Mouse (Mus musculus): Measurements from ENCODE around the gene F7.
"Not testable (repeated sequence)": the region's sequence is repeated elsewhere in the genome, so short reads cannot be mapped to it uniquely, and the experiment has no call there.

Gene F7

DNA sequence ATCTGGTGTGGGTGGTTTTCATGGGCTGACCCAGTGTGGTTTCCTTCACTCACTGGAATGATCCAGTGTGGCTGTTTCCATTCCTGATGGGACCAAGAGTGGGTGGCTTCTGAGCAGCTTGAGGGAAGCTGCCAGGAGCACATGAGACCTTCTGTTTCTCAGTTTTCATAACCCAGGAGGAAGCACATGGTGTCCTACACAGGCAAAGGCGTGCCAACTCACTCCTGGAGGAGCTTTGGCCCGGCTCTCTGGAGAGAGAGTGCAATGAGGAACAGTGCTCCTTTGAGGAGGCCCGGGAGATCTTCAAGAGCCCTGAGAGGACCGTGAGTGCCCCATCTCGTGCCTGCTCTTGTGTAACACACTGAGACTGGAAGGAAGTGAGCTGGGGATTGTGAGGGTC, 2.6 kb downstream of the F7 start:
- DNase-seq (ENCODE audit: low read depth, low spot score), result no peak

DNA sequence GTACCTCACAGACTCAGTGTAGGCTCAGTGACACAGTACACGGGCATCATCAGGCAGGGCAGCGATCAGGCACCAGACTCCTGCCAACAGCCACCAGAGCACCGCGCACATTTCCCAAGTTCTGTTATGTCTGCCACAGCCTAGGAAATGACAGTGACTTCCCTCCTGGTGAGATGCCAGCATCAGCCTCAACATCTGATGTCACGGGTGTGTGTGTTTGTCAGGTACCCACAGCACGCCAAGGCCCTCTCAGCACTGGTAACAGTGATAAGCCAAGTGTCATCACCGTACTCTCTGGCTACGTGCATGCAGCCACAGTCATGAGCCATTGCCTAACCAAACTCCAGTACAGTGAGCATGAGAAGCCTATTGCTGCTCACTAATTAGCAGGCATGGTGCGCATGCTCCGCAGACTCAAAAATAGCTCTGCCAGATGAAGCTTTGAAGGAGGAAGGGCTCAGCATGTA, 10.5 kb downstream of the F7 start:
- DNase-seq (ENCODE audit: low read depth, low spot score), result no peak

DNA sequence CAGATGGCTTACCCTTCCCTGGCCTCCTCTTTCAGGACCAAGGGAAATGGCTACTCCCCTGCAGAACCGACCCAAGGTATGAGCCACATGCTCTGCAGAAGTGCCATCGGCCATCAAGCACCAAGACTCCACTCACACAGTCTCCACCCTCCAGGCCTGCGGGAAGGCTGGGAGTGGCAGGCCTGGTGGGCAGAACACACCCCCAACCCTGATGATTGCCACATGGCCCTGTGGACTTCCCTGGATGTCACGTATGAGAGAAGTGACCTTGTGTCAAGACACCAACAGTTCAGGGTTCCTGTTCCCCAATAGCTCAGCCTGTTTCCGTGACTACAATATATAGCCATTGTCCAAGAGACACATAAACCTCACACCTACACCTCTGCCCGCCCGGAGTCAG, 11.2 kb downstream of the F7 start, which contains the start of gene F10:
Gene F10, plus strand, starts transcription at position 294 of the 400 bp plus-strand sequence.
- no peak for DNase-seq (ENCODE audit: low read depth, low spot score)

DNA sequence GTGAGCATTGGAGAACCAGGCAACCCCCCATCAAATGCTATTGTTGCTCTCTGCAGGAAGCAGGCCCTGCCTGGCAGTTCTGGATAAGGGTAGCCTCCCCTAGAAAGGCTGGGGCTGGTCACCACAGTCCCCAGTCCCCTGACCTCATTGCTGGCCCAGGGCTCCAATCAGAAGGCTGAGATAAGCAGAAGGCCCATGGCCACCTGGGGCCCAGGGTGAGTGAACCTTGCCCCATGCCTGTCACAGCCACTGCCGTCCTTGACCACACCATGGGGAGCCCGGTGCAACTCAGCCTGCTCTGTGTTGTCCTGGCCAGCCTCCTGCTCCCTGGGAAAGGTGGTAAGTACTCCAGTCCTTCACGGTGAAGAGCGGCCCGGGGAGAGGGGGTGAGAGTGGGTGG, 11.7 kb downstream of the F7 start:
- no peak for DNase-seq (ENCODE audit: low read depth, low spot score)

DNA sequence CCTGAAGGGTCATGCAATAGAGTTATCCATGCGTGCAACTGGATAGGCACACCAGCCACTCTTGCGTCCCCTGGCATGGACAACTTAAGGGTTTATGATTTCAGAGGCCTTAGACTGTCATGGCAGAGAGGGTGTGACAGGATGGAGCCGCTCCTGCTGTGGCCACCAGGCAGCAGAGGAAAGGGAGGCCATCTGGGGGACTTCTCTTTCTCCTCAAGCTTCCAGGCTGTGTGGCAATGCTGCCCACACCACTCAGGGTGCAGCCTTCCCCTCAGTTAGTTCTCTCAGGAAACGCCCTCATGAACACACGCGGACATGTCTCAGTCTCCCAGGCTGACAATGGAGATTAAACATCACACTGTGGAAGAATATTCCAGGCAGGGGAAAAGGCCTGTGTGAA, 13.2 kb downstream of the F7 start:
- no peak for DNase-seq (ENCODE audit: low read depth, low spot score)

DNA sequence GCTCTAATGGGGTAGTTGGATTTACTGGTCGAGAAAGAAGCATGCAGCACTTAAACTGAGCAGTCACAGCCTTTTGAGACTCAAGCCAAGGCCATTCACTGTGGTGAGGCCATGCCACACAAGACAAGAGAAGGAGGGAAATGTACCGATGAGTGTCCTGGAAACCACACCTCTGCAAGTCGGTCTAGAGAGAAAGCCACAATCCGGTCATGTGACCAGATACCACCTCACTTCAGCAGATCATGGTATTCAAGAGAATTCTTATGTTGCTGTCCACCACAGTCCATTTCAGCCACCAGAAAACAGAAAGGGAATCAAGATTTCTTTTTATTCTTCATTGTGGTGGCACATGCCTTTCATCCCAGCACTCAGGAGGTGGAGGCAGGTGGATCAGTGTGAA, 15.6 kb downstream of the F7 start:
- no peak for DNase-seq (ENCODE audit: low read depth, low spot score)

DNA sequence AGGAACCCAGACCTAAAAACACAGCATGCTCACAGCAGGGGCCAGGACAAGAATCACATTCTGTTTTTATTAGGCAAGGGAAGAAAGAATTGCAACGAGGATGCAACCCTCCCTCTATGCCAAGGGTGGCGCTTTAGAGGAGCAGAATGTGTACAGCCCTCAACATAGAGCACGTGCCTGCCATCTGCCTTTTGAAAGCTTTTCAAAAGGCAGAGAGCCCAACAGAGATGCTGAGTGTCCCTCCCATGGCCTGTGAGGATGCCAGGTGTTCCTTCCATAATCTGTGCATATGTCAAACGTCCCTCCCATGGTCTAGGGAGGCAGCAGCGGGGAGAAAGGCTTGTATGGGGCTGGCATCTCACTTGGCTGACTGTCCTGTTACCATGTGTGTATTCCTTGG, 21.8 kb downstream of the F7 start:
- DNase-seq (ENCODE audit: low read depth, low spot score), result no peak

DNA sequence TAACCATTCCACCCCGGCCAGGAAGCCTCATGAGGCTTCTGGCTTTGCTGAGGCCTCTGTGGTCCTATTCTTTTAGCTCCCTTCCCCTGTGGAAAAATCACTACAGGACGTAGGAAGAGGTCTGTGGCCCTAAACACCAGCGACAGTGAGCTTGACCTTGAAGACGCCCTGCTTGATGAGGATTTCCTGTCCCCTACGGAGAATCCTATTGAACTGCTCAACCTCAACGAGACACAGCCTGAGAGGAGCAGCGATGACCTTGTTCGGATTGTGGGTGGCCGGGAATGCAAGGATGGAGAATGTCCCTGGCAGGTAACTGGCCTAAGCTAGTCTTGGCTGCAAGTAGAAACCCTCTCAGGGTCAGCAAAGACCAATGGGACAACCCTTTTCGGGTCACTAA, 24.7 kb downstream of the F7 start:
- no peak for DNase-seq (ENCODE audit: low read depth, low spot score)

DNA sequence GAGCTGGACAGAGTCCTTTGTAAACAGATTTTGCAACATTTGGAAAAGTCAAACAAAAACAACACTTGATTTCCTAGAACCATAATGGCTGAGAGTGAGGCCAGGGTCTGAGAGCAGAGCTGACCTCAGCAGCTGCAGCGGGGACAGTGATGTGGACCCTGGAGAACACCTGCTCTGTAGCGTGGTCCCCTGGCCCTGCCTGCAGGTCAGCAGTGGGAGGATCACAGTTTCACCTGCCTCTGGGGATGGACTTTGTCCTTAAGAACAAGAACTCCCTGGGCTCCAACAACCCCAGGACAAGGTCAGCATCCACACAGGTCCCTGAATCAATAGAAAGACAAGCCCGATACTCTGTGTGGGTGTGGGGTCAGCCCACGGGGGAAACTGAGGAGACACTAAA, 31.5 kb downstream of the F7 start:
- DNase-seq (ENCODE audit: low read depth, low spot score), result no peak

DNA sequence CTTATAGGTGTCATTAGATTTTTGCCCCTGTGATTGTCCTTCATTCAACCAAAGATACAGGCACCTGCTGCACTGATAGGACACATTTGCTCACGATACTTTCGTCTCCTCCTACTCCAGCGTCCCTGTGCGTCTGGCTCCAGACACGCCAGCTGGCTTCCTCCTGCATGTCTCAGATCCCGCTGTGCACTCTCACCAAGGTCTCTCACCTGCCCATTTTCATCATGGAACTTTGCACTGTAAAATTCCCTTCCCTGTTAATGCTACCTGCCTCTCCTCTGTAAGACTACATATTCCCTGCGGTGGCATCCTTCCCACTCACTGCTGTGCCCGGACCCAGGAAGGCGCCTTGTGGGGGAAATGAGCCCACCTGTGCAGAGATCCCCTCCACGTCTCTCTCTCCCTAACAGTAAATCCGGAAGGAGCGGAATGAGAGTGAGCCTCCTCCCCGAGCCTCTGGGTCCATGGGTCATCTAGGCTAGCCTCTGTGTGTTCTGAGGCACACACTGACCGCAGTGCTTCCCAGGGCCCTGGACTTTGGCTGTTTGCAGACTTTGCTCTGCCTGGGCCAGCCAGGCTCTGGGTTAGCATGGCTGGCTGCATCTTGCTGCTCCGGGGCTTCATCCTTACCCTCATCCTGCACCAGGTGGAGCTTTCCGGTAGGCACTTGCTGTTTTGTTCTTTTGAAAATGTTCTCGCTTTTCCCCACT, 34.8 kb downstream of the F7 start, which contains the start of gene Proz:
Gene Proz, plus strand, starts transcription at position 474 of the 710 bp plus-strand sequence.
- DNase-seq (ENCODE audit: low read depth, low spot score), result no peak

DNA sequence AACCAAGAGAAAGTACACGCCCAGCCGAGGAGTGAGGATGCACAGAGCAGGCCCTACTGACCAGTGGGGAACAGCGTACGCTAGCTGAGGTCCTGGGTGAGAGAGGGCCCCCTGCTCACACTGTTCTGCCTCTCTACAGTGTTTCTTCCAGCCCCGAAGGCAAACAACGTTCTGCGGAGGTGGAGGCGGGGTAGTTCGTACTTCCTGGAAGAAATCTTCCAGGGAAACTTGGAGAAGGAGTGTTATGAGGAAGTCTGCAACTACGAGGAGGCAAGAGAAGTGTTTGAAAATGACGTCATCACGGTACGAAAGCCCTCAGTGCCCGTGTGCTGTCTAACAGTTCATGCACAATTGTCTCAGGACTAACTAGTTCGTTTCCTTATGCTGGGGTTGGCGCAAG, 37.3 kb downstream of the F7 start:
- no peak for DNase-seq (ENCODE audit: low read depth, low spot score)

DNA sequence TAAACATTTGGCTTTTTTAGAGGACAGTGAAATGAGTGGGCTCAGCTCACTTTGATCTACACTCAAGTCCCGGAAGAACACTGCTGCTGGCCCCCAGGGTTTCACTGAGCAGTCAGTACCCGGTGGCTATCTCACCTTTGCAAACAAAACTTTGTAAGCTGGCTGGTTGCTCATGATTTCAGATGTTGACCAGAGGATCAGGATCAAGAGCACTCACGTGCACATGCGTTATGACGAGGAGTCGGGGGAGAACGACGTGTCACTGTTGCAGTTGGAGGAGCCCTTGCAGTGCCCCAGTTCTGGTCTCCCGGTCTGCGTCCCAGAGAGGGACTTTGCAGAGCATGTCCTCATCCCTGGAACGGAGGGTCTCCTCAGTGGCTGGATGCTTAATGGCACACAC, 47.4 kb downstream of the F7 start:
- no peak for DNase-seq (ENCODE audit: low read depth, low spot score)

DNA sequence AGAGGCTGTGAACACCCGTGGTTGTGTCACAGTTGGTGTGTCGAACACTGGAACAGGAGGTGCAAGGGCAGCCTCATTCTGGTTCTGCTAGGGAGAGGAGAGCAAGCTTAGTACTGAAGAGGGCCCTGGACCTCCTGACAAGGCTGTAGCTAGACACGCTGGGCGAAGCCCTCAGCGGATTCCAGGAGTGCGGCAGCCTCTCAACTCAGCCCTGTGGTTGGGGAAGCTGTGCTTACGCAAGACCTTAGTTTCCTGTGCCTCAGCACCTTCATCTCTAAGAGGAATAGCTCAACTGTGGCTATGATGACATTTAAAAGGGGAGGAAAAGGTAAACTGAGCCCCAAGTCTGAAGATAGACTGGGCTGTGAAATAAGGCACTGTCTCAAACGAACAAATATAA, 49.2 kb downstream of the F7 start:
- no peak for DNase-seq (ENCODE audit: low read depth, low spot score)

DNA sequence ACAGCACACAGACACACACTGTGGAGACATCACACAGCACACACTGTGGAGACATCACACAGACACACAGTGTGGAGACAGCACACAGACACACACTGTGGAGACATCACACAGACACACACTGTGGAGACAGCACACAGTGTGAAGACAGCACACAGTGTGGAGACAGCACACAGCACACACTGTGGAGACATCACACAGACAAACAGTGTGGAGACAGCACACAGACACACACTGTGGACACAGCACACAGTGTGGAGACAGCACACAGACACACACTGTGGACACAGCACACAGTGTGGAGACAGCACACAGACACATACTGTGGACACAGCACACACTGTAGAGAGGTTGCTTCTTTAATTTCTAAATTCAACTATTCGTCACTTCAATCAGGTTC, 49.7 kb downstream of the F7 start:
- not testable (repeated sequence) for DNase-seq (ENCODE audit: low read depth, low spot score)

DNA sequence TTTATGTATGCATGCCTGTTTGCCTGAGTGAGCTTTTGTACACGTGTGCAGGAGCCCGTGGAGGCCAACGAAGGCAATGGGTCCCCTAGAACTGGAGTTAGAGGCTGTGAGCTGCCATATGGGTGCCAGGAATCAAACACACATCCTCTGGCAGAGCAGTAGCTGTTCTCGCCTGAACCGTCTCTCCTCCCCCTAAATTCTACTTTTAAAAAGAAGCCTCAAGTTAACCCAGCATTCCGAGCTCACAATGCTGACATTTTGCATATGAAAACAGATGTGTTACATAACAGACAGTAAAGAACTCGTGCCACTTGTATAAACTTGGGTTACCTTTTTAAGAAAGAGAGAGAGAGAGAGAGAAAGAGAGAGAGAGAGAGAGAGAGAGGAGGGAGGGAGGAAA, 51.7 kb downstream of the F7 start:
- DNase-seq (ENCODE audit: low read depth, low spot score), result no peak
